Mouse (Mus musculus): ENCODE results near the gene Vezf1.

GRCm38 (mm10) chr11:88118817-88119642 lies 51.0 kb downstream of the Vezf1 start:
- TF ChIP-seq CTCF (IDR thresholded peaks at IDR 0.05; ENCODE audit: extremely low read depth, insufficient read depth, insufficient read length, insufficient replicate concordance) (no peak), POLR2A (IDR thresholded peaks at IDR 0.05; ENCODE audit: low read depth, low read length) (no peak)
